Mouse (Mus musculus) stomach, embryonic 15.5 days (tissue): Measurements from ENCODE around the gene Arglu1. TPM values are rescaled to one million over a fixed set of nuclear protein-coding genes. Genes with fewer than 3 reads are reported as not detected.

Experiments used
- microRNA-seq: library from miRNA; unstranded; fragments of <30 nt; microRNA quantifications from one replicate; pipeline ENCODE4, GENCODE M21; 2016
- polyA plus RNA-seq: library from polyadenylated mRNA; unstranded; fragments of >200 nt; fragmentation: Nextera tagmentation; extraction: Ambion mirVana; gene quantifications from 2 replicates; pipeline ENCODE4 v1.2.1, GENCODE M21; 2015

Arglu1 gene
- polyA plus RNA-seq, 1 experiment from 2014 or later, result 142 TPM

Small RNAs within 50 kb of the gene (microRNA-seq; reads per million reads assigned to microRNA genes)
- gene Mir7654, result 12.0 reads per million, percentile 27 among the genes with 10 or more reads in this experiment

Other genes with a start within 250 kb of the Arglu1 start
- gene Efnb2, start 29.3 kb downstream of the Arglu1 start, polyA plus RNA-seq, result 15.5 and 15.6 TPM in 2 replicates